Mouse (Mus musculus) megakaryocyte, embryonic 14.5 days (primary cell): ENCODE results near the gene Adsl. TPM values are rescaled to one million over a fixed set of nuclear protein-coding genes. Genes with fewer than 3 reads are reported as not detected.

ENCODE experiments used
- H3K27me3 ChIP-seq: replicated peaks from 2 replicates; pipeline ENCODE3; 2012; ENCODE audit warnings: inconsistent platforms
- H3K36me3 ChIP-seq: replicated peaks from 2 replicates; pipeline ENCODE3; 2012; ENCODE audit warnings: low read length, inconsistent platforms, mixed read lengths
- H3K4me1 ChIP-seq: 2 replicates; pipeline ENCODE4 v1.6.1; 2012; ENCODE audit warnings: inconsistent platforms
- H3K4me3 ChIP-seq: replicated peaks from 2 replicates; pipeline ENCODE3; 2012; ENCODE audit warnings: moderate library complexity, mild to moderate bottlenecking, inconsistent platforms
- H3K9me3 ChIP-seq: 2 replicates; pipeline ENCODE4 v1.6.1; 2012; ENCODE audit warnings: inconsistent platforms
- FLI1 ChIP-seq: IDR thresholded peaks from 2 replicates; pipeline ENCODE4 v1.6.1; 2012; ENCODE audit warnings: low read length, inconsistent platforms, mixed read lengths
- GATA1 ChIP-seq: IDR thresholded peaks from 3 replicates; pipeline ENCODE4 v1.6.1; 2012; ENCODE audit warnings: mixed read lengths, low read length, inconsistent platforms, borderline replicate concordance
- polyA plus RNA-seq: library from polyadenylated mRNA; stranded (reverse); fragments of >175 nt; gene quantifications from 2 replicates; pipeline ENCODE4 v1.2.3, GENCODE M21; 2012; ENCODE audit warnings: low replicate concordance; ENCODE audit not compliant: insufficient read depth

Adsl gene
- polyA plus RNA-seq, 1 experiment: 45.2 TPM

DNA sequence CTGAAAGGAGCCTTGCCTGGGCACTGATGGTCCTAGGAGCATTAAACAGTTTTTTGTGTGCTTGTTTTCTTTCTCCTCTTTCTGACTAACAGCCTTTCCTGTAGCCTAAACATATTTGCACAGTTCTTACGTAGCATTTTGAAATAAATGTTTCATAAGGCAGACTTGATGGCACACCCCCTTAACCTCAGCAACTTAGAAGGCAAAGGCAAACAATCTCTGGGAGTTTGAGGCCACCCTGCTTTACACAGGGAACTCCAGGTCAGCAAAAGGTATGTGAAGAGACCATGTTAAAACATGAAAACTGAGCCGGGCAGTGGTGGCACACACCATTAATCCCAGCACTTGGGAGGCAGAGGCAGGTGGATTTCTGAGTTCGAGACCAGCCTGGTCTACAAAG, 27.4 kb downstream of the Adsl start:
- H3K4me3 ChIP-seq: no peak overlapping the region
- no peak for TF ChIP-seq GATA1
- TF ChIP-seq FLI1: no peak
- peaks cover 4% of the 10 kb centered on the region for H3K36me3 ChIP-seq
- no peaks in the 10 kb centered on the region for H3K27me3 ChIP-seq
- no peaks in the 10 kb centered on the region for H3K9me3 ChIP-seq
- H3K4me1 ChIP-seq: peaks cover 38% of the 10 kb centered on the region

DNA sequence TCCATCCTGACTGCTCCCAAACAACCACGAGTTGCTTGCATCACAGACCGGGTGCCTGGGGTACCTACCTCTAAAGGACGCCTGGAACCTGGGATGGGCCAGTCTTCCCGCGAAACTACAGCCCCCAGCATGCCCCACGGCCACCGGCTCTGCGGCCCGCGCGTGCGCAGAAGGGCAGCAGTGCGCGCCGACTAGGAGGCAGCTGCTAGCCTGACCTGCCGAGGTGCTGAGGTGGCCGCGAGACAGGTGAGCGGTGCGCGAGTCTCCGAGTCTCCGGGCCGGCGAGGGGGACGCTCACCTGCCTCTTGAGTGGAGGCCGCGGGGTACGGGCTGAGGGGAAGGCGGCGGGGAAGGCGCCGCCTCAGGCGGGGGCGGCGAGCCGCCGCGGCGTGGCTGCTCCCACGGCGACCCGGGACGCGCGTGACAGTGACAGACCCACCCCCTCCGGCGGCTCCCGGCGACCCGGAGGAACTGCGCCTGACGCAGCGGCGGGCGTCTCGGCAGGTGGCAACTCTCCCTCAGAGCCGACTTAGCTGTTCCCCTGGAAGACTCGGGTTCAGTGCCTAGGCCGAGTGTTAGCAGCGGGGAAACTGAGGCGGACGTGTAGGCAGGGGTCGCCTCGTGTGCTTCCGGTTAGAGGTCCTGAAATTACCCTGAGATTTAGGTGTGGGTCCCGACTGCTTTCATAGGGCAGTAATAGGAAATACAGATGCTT, 29.5 kb downstream of the Adsl start, which contains the start of gene Sgsm3:
TSS of gene Sgsm3 (plus strand) at position 146 of the 715 bp plus-strand sequence.
- Histone ChIP-seq H3K4me3 (peak within 1 kb of the TSS; percentile 99), H3K36me3 (peaks cover 4% of the 10 kb centered on the region), H3K27me3 (no peaks in the 10 kb centered on the region), H3K9me3 (no peaks in the 10 kb centered on the region), H3K4me1 (peaks cover 37% of the 10 kb centered on the region)
- TF ChIP-seq GATA1 (no peak), FLI1 (no peak)

DNA sequence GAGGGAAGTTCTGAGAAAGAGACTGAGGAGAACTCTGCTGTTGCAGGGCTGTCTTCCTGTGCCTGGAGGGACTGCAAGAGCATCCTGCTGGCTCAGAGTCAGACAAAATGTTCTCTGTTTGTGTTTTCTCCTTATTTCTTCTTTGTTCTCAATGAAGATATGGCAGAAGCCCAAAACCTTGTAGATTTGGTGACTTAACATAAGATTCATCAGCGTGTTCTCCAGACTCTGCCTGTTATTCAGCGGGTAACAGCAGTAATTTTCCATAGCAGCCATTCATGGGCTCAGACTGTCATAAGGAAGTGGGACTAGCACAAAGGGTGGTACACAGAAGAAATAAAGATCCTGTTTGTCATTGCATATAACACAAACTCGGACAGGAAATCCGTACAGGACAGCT, 31.3 kb downstream of the Adsl start:
- H3K27me3 ChIP-seq: no peaks in the 10 kb centered on the region
- peaks cover 8% of the 10 kb centered on the region for H3K36me3 ChIP-seq
- peaks cover 36% of the 10 kb centered on the region for H3K4me1 ChIP-seq
- TF ChIP-seq FLI1 (no peak), GATA1 (no peak)
- peak overlapping the region; percentile 59 for H3K4me3 ChIP-seq
- no peaks in the 10 kb centered on the region for H3K9me3 ChIP-seq

DNA sequence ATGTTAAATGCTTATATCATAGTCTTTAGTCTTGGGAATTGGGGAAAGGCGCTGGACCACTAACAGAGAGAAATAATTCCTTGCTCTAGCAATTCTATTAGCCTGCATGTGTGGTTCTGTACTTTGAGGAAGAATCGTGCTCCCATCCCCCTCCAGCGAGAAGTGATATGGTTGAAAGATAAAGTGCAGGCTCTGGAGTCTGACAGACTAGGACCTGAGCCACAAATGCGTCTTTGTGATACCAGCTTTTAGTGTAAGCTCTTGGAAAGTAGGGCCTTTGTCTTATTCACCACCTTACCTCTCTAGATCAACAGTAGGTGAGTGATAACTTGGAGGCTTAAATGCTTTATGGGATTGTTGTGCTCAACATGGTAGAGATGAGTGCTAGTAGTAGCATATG, 32.9 kb downstream of the Adsl start:
- Histone ChIP-seq H3K36me3 (peaks cover 12% of the 10 kb centered on the region), H3K4me3 (no peak overlapping the region), H3K4me1 (peaks cover 36% of the 10 kb centered on the region), H3K9me3 (no peaks in the 10 kb centered on the region), H3K27me3 (no peaks in the 10 kb centered on the region)
- TF ChIP-seq GATA1: no peak
- no peak for TF ChIP-seq FLI1

DNA sequence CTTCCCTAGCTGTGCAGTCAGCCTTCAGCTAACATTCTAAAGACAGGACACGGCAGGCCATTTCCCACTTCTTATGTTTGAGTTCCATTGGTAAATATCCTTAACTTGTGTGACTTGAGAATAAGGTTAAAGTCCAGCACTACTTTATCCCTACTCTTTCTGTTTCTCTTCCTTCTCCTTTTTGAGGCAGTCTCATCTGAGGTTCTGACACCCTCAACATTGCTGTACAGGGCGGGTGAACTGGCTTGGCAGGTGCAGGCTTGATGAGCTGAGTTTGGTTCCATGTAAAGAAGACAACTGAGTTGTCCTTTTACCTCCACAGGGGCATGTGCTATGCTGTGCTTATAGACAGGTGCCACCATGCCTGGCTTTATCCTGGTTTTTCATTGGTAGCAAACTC, 35.0 kb downstream of the Adsl start:
- H3K9me3 ChIP-seq: no peaks in the 10 kb centered on the region
- H3K4me3 ChIP-seq: no peak overlapping the region
- TF ChIP-seq GATA1 (no peak), FLI1 (no peak)
- H3K27me3 ChIP-seq: no peaks in the 10 kb centered on the region
- H3K36me3 ChIP-seq: peaks cover 12% of the 10 kb centered on the region
- H3K4me1 ChIP-seq: peaks cover 37% of the 10 kb centered on the region

DNA sequence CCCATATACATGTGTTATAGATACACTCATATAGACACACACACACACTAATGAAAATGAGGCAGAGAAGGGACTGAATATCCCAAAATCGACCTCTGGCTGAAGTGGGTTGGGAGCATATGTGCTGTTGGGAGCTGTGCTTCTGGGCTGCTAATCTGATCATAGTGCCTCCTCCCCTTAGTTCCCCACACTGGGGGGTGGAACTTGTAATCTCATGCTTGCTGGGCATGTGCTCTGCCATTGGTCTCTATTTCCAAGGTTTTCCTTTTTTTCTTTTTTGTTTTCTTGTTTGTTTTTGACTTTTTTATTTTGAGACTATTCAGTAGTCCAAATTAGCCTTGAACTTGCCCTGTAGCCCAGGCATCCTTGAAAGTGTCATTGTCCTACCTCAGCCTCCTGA, 40.0 kb downstream of the Adsl start:
- Histone ChIP-seq H3K4me1 (peaks cover 30% of the 10 kb centered on the region), H3K4me3 (no peak overlapping the region), H3K27me3 (no peaks in the 10 kb centered on the region), H3K9me3 (no peaks in the 10 kb centered on the region), H3K36me3 (peaks cover 4% of the 10 kb centered on the region)
- TF ChIP-seq GATA1 (no peak), FLI1 (no peak)

DNA sequence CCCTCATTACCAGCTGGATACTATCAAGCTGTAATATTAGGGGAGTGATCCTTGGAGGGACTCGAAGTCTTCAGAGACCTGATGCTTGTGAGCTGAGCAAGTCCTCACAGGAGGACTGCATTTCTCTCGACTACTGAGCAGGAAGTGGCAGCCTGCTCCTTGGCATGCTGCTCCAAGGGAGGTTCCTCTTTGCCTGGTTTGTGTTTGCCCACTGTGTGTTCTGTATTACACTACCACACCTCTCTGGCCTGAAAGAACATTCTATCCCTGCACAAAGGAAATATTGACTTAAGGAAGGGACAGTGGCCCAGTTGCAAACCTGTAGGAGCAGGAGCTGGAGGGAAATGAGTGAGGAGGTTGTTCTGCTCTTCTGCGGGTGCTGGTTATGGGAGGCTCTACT, 41.4 kb downstream of the Adsl start:
- no peaks in the 10 kb centered on the region for H3K9me3 ChIP-seq
- H3K27me3 ChIP-seq: no peaks in the 10 kb centered on the region
- peaks cover 4% of the 10 kb centered on the region for H3K36me3 ChIP-seq
- H3K4me1 ChIP-seq: peaks cover 30% of the 10 kb centered on the region
- H3K4me3 ChIP-seq: no peak overlapping the region
- TF ChIP-seq GATA1 (no peak), FLI1 (no peak)

DNA sequence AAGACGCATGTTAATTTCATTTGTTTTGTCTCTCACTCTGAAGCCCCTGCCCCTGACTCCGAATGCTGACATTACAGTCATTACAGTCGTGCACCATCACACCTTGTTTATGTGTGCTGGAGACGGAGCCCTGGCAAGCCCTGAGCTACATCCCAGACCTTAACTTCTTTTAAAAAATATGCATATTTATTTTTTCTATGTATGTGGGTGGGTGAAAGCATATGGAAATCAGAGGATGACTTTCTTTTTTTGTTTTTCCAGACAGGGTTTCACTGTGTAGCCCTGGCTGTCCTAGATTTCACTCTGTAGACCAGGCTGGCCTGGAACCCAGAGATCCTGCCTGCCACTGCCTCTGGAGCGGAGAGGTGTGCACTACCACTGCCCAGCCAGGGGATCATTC, 46.7 kb downstream of the Adsl start:
- no peak for TF ChIP-seq GATA1
- Histone ChIP-seq H3K9me3 (no peaks in the 10 kb centered on the region), H3K4me3 (no peak overlapping the region), H3K4me1 (peaks cover 30% of the 10 kb centered on the region), H3K36me3 (no peaks in the 10 kb centered on the region), H3K27me3 (no peaks in the 10 kb centered on the region)

DNA sequence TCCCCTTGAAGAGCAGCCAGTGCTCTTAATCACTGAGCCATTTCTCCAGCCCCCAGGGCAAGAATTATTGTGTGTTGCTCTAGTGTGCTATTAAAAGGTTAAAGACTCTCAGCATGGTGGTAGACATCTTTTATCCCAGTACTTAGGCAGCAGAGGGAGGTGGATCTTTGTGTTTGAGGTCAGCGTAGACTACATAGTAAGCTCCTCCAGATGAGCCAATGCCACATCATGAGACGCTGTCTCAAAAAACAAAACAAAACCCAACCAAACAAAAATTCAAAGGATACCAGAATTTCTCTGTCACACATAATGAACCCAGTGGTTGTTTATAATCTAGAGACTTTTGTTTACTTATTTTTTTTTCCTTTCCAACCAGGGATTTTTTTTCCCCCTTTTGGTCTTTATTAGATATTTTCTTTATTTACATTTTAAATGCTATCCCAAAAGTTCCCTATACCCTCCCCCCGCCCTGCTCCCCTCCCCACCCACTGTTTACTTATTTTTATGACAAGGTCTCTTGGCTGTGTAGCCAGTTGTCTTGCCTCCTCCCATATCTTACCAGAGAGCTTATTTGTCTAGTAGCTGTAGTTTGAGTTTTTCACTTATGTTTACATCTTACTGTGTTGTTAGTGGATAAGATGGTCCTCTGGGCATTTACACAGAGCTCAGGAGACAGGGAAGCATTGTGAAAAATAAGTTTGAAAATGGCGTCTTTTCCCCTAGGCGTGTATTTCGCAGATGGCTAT, 48.0 kb downstream of the Adsl start:
- no peak for TF ChIP-seq FLI1
- TF ChIP-seq GATA1: no peak
- Histone ChIP-seq H3K9me3 (no peaks in the 10 kb centered on the region), H3K27me3 (no peaks in the 10 kb centered on the region), H3K4me1 (peaks cover 35% of the 10 kb centered on the region), H3K4me3 (no peak overlapping the region), H3K36me3 (no peaks in the 10 kb centered on the region)

DNA sequence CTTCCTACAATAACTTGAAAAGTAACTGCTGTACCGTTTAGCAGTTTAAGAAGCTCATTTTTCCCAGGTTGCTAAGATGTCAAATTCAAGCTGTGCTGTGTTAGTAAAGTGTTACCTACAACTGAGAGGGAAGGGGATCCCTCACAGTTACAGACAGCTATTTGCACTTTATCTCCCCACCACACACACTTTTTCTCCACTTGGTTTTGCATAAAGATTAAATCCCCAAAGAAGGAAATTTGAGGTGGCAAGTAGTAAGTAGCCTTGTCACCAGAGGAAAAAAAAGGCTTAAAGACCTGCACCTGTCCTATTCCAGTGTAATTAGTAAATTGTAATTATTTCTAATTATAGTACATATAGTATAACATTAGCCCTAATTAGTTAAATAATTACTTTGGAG, 48.8 kb downstream of the Adsl start:
- Histone ChIP-seq H3K27me3 (no peaks in the 10 kb centered on the region), H3K36me3 (no peaks in the 10 kb centered on the region), H3K4me1 (peaks cover 39% of the 10 kb centered on the region), H3K9me3 (no peaks in the 10 kb centered on the region), H3K4me3 (no peak overlapping the region)
- TF ChIP-seq GATA1 (no peak), FLI1 (no peak)
